Mouse (Mus musculus): Measurements from ENCODE around the gene Zfp109.
"Not testable (repeated sequence)": the region's sequence is repeated elsewhere in the genome, so short reads cannot be mapped to it uniquely, and the experiment has no call there.

The Zfp109 gene

DNA sequence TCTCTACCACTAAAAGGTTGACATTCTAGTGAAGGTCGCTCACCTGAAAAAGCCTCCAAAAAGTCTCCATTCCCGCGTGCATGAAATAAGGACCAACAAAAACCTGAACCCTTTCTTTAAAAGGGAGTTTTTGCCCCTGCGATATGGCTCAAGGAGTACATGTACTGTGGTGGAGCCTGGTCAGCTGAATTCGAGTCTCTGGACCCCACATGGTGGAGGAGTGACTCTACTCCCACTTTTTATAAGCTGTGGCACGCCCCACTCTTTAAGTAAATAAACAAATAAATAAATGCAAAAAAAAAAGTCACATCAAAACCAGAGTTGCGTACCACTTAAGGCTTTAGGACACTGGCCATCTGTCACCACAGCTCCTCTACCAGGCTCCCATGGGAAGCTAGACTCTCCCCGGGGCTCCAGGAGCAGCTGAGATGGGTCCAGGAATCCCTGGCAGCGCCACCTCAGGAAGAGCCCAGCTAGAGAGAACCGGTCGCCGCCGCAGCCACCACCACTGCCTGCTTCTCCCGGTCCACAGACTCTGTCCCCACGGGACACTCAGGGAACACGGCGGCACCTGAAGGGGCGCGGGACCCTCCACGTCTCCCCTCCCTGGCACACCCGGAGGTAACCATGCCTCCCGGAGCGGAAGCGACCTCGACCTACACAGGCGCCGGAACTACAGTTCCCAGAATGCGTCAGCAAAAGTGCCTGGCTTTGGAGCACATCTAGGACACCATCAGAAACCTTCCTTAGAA lies at the start of gene Zfp109:
Gene Zfp109, minus strand, starts transcription at position 521 of the 752 bp plus-strand sequence.
- DNase-seq (ENCODE audit: low spot score) = peak; percentile 75

DNA sequence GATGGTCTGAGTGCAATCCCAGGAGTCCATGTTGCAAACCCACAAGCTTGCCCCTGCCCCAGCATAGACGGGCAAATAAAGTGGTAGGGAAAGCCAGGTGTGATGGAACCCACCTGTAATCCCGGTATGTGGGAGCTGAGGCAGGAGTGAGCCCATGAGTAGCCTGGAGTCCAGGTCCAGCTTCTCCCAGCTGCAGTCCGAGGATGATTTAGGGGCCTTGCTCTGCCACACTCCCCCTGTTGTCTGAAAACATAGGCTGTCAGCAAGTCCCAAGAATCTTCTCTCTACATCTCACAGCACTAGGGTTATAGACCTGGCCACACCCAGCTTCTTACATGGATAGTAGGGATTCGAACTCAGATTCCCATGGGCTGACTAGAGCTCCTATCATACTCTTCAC lies 49.6 kb upstream of the Zfp109 start:
- no peak for DNase-seq (ENCODE audit: low spot score)

DNA sequence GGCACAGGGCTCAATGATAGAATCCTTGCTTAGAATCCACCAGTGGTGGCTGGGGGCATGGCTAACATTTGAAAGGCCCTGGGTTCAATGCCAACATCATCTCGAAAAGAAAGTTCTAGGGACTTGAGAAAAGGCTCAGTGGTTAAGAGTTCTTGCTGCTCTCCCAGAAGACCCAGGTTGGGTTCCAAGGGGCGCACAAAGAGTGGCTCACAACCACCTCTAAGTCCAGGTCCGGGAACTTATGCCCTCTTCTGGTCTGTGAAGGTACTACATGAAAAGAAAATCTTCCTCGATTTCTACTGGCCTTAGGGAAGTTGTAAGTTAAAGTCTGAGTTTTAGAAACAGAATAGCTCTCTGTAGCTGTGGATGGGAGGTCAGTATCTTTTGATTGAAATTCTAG lies 48.7 kb upstream of the Zfp109 start:
- peak; percentile 23 for DNase-seq (ENCODE audit: low spot score)

DNA sequence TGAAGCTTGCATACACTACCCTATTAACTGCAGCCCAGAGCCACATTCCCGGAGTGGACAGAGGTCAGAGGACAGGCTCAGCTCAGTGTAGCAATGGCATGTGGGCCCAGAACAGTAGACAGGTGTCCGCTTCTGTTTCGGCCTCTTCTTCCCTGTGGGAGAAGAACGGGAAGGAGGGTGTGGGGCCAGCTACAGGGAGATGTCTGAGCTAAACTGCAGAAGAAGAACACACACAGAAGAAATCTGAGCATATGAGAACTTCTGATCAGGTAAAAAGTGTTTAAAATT lies 43.4 kb upstream of the Zfp109 start:
- DNase-seq (ENCODE audit: low spot score) = no peak

DNA sequence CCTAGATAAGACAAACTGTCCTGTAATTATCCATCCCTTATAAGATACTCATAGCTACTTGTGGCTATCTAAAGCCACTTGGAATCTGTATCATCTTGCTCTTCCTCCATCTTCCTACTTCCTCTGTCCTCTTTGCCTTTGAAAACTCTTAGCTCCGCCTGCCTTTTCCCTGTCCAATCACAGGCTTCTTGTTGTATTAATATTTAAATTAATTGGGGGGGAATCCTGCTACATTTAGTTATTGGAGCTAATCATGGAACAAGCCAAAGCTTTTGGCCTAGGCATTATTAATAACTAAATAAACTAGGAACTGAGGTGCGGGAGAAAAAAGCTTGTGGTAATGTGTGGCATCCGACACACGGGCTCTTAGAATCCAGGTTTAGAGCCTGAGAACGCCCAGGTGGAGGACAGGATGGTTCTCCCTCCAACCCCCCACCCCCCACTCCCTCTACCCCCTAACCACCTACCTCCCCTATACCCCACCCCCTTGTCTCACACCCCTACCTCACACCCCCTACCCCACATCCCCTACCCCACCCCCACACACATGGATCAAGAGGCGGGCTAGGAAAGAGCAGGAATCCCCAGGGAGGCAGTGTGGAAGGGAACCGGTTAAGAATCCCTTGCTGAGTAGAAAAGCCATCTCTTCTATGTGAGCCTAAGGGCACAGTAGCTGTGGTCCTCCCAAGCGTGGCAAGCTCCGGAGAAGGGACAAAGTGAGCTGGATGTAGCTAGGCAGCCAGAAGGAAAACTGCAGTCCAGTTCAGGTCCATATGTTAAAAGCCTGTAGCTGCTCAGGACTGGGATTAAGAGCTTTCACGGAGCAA lies 42.9 kb upstream of the Zfp109 start:
- peak; percentile 29 for DNase-seq (ENCODE audit: low spot score)

DNA sequence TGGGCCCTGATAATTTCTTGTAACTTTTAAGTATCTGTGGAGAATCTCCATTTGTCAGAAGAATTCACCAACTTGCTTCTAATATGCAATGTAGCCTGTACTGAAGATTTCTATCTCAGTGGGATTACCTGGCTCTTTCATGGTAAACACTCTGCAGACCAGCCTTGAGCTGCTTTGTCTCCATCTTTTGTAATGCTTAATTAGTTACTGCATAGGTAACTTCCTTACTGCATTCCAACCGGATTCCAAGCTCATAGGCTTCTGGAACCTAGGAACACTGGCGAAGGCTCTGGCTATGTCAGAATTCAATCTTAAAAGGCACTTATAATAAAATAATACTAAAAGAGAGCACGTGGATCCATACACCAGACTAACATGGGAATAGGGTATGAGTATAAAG lies 41.4 kb upstream of the Zfp109 start:
- DNase-seq (ENCODE audit: low spot score) = not testable (repeated sequence)

DNA sequence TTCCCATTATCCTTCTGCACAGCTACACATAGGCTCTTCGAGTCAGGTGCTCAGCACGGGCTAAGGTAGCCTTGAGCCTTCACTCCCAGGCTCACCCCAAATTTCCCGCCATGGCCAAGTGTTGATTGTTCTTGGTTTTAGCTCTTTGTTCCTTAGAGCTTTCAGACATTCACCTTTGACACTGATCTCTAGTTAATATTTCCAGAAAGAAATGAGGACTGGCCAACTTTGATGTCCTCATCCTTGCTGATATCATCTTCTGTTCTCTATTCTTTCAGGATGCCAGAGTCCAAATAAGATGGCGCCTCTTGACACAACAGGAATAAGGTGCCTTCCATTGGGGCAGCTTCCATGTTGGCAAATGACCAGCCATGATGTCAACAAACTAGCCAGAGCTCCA lies 37.1 kb upstream of the Zfp109 start:
- no peak for DNase-seq (ENCODE audit: low spot score)

DNA sequence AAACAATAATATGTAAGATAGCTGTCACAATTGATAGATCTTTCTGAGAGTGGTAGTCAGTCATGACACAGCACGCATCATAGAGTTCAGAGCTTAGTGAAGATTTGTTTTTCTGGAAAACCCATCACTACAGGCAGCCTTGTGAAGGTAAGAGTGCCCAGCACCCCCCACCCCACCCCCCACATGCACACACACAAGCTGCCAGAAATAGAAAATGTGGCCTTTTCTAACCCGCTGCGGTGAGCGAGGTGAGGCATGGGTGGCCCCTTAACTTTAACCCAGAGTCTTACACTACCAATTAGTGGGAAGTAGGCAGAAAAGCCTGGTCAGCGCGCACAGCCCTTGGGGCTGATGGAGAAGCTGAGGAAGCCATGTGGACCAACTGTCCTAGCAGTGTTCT lies 33.8 kb upstream of the Zfp109 start:
- DNase-seq (ENCODE audit: low spot score) = no peak

DNA sequence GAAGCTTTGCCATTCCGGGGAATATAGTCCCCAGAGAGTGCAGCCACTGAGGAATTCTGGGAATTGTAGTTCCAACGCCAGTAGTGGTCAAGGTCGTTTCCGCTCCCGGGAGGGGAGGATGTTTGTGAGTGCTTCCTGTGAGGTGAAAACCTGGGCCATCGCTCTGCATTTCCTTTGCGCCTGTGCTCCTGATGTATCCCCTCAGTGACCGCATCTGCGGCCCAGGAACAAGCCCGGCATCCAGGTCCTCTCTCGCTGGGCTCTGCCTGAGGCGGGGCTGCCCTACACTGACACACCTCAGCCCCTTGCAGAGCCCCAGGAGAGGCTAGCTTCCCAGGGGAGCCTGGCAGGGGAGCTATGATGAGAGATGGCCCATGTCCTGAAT lies 32.9 kb upstream of the Zfp109 start, which contains the start of gene Zfp93:
Gene Zfp93, plus strand, starts transcription at position 133 of the 385 bp plus-strand sequence.
- peak; percentile 91 for DNase-seq (ENCODE audit: low spot score)

DNA sequence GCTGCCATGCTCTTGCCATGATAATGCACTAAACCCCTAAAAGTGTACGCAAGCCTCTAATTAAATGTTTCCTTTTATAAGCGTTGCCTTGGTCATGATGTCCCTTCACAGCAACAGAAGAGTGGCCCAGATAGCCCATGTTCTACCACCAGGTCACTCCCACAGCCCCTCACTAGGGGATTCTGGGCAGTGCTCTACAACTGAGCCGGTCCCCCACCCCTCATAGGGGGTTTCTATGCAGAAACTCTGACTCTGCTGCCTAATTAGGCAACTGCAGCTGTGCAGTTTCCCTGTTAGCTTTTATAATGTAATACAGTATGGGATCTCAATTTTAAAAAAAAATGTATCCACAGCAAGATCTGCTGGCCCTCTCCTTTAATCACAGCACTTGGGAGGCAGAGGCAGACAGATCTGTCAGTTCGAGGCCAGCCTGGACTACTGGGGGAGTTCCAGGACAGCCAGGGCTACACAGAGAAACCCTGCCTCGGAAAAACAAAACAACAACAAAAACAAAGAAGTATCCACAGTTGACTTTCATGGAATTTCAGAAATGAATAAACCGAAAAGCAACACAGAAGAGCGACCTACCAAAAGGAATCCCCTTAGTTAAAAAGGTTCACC lies 32.4 kb upstream of the Zfp109 start:
- DNase-seq (ENCODE audit: low spot score) = no peak

DNA sequence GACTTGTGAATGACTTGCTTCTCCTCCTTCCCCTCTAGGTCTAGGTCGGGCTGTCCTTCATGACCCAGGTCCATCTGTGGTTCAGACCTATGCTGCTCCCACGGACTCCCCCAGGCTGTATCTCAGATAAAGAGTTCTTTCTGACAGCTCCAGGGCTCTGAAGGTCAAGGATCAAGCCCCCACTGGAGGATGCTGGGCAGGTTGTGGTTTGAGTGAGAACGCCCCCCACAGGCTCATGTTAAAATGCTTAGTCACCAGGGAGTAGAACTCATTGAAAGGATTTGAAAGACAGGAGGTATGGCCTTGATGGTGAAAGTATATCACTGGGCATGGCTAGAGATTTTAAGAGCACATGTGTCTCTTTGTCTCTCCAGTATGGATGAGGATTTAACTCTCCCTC lies 31.9 kb upstream of the Zfp109 start:
- no peak for DNase-seq (ENCODE audit: low spot score)

DNA sequence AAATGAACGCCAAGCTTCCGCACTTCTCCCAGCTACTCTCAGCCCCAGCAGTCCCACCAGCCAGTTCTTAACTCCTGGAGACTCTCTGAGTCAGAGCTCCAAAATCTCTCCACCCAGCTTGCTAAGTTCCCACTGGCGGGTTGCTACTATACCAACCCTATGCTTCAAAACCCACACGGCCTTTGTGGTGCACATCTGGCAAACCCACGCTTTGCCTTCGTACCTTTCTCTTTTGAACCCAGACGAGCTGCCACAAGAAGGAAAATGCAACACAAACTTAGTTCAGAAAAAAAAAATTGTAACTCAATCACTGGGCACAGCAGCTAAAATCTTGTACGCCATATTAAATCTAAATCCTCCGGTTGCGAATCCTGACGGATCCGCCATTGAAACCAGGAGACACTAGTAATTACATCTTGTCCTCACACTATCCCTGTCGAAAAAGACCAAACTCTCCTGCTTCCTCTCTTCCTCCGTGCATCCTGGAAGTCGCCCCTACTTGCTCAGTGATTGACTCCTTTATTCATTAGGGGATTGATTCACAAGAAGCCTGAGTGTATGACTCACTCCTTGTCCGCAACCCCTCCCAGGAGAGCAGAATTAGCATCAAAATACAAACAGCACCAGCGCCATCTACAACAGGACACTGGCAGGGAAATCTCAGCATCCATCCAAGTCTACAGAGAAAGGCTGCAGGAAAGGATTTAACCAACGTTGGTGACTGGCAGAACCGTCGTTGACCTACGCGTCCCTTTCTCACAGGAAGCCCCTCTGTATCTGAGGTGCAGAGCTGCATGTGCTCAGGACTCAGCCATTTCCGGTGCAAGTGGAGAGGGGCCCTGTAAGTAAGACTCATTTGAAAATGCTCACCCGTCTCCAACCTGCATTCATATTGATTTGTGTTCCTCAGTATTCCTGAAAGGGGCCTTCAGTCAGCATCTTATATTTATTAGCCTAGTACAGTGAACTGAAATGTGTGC lies 31.1 kb upstream of the Zfp109 start:
- DNase-seq (ENCODE audit: low spot score) = no peak

DNA sequence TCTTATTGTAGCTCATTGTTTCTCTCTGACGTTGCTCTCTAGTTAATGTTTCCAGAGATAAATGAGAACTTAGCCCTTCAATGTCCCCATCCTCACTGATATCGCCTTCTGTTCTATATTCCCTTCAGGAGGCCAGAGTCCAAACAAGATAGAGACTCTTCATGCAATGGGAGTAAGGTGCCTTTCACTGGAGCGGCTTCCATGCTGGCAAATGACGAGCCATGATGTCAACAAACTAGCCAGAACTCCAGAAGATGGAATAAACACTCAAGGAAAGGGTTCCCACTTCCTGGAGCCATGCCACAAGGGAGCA lies 22.6 kb upstream of the Zfp109 start:
- no peak for DNase-seq (ENCODE audit: low spot score)

DNA sequence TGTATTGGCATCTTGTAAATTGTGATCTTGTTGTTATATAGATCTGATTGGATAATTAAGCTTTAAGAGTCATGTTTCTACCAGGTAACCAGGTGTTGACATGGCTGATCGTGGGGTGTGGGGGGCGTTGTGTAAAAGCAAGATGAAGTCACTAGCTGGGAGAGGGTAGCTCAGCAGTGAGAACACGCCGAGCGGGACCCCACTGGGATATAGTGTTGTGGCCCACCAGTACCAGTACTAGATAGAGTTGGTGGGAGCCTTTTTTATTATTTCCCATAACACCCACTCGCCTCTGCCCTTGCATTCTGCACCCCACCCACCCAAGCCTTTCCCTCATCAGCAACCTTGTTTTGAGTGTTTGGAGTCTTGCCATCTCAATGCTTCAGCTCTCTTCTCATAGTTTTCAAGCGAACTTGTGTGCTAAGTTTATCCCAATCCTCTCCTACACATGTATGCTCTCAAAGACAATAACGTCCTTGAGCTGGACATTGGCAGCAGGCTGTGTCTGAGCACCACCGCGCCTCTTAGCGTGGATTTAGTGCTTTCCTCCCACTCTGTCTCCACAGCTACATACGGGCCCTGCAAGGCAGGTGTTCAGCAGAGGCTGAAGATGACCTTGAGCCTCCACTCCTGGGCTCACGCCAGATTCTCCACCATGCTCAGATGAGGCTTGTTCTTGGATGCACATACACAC lies 22.1 kb upstream of the Zfp109 start:
- DNase-seq (ENCODE audit: low spot score) = no peak

DNA sequence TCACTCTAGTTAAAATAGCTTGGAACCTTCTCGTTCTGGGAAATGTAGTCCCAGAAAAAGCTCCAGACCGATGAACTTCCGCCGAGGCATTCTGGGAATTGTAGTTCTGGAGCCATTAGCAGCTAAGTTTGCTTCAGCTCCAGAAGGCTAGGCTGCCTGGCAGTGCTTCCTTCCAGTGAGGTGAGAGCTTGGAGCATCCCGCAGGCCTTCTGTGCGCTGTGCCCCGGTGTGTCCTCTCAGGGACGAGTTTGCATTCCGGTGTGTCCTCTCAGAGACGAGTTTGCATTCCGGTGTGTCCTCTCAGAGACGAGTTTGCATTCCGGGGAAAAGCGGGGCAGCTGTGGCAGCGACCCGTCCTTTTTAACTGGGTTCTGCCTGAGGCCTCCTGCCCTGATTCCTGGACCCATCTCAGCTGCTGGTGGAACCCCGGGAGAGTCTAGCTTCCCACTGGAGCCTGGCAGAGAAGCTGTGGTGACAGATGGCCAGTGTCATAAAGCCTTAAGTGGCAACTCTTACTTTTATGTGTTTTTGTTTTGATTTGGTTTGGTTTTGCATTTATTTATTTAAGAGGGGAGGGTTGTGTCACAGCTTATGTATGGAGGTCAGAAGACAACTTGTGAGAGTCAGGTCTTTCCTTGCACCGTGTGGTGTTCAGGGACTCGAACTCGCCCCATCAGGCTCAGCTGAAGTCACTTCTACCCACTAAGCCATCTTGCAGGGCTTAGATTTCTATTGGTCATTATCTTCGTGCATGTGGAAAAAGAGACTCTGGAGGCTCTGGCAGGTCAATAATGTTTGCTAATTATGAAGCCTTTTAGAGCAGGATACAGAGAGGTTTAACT lies 17.5 kb upstream of the Zfp109 start, which contains the start of gene Zfp108:
Gene Zfp108, plus strand, starts transcription at position 162 of the 842 bp plus-strand sequence.
- DNase-seq (ENCODE audit: low spot score) = peak; percentile 91

DNA sequence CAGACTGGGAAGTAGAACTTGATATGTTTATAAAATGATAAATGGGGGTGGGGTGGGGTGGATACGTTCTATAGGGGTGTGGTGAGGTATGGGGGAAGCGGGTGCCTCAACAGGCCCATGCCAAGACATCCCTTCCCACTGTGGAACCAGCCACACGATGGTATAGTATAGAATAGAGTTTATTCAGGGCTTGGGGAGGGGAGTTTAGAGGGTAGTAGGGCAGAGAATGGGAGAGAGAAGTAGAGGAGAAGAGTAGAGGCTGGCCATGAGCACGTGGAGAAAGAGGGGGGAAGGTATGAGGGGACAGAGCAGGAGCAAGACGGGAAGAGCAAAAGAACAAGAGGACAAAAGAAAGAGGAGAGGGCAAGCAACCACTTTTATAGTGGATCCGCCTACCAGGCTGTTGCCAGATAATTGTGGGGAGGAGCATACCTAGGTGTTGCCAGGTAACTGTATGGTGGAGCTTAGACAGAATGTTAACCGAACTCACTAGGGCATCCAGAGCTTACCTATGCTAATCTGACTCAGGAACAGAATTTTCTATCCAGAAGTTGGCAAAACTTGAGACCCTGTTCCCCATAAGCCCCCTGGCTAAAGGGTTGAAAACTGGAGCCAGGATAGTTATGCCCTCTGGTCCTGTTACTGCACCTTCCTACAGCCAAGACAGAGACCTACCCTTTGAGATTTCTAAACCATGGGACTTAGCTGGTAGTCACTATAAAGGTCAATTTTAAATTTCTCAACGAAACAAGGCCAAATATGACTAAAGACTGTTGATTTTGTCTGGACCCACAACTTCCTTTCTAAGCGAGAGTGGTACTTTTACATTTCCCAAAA lies 16.6 kb upstream of the Zfp109 start:
- no peak for DNase-seq (ENCODE audit: low spot score)

DNA sequence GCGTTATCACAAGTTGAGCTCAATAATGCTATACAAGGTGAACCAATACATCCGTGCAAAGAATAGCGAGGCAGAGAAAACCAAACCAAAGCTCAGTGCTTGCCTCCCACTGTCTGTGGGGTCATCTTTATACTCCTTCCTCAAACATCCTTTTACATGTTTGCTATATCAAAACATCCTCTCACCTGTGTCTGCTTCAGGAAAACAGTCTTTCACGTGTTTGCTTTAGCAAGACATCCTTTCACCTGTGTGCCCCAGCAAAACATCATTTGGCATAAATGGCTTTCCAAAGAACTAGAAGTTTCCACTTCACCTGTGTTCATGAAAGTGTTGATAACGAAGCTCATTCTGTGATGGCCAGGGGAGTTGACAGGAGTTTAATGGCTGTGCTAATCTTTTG lies 26.0 kb downstream of the Zfp109 start, which contains the start of gene Zfp111:
Gene Zfp111, minus strand, starts transcription at position 101 of the 400 bp plus-strand sequence.
- DNase-seq (ENCODE audit: low spot score) = no peak

DNA sequence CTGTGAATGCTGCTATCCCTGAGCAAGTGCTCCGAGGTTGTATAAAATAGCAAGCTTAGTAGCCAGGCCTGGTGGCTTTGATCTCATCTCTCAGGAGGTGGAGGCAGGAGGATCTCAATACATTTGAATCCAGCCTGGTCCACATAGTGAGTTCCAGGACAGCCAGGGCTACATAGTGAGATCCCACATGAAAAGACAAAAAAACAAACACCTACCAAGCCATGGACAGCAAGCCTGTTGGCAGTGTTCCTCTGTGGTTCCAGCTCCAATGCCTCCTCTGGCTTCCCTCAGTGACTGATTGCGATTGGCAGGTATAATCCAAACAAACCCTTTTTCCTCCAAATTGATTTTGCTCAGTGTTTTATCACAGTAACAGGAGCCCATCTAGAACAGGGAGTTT lies 27.1 kb downstream of the Zfp109 start:
- no peak for DNase-seq (ENCODE audit: low spot score)

DNA sequence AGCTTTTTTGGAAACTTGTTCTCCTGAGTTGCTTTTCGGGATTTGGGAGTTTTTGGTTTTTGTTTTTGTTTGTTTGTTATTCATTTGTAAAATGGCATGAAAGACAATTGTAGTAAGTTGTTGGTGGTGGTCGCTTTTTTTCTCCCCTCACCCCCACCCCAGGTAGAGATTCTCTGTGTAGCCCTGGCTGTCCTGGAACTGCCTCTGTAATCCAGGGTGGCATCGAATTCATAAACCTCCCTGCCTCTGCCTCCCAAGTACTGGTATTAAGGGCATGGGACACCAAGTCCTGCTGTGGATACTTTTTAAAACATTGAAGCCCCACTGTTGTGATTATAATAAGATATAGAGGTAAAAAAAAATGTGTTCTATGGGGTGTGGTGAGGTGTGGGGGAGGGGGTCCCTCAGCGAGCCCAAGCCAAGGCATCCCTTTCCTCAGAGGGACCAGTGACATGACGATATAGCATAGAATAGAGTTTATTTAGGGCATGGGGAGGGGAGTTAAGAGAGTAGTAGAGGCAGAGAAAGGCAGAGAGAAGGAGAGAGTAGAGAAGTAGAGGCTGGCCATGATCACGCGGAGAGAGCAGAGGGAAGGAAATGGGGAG lies 29.0 kb downstream of the Zfp109 start:
- DNase-seq (ENCODE audit: low spot score) = no peak

Measured in retina, embryonic 14.5 days (tissue).